Mouse (Mus musculus) left cerebral cortex, adult 2 months (tissue): ENCODE results near the gene Casp8. TPM values are rescaled to one million over a fixed set of nuclear protein-coding genes. Genes with fewer than 3 reads are reported as not detected.
"Not testable (repeated sequence)": the region's sequence is repeated elsewhere in the genome, so short reads cannot be mapped to it uniquely, and the experiment has no call there.

Experiments used
- DNase-seq, 2 experiments: peaks; one replicate each; pipeline ENCODE4 v3.0.0; 2021 to 2022; ENCODE audit warnings: low spot score in 2 of 2, mixed read lengths in 1 of 2; ENCODE audit errors: extremely low spot score in 1 of 2
- H3K27ac ChIP-seq: fragments of 200-600 bp; 2 replicates; pipeline ENCODE4 v1.8.1; 2022
- H3K4me3 ChIP-seq: fragments of 200-600 bp; 2 replicates; pipeline ENCODE4 v1.8.1; 2022
- CTCF ChIP-seq: fragments of 200-600 bp; IDR thresholded peaks from 2 replicates; pipeline ENCODE4 v1.8.1; 2022; ENCODE audit warnings: antibody characterized with exemption, mild to moderate bottlenecking, moderate library complexity
- intact Hi-C: fragments of 180-260 bp; cut with DNase I; formaldehyde crosslinking; loops from one replicate; pipeline ENCODE4 v1.15.1; 2025
- total RNA-seq, 2 experiments: library from RNA; stranded (reverse); gene quantifications; 2 replicates each; pipeline ENCODE4 v1.2.3; 2021

The Casp8 gene
- total RNA-seq, 2 experiments from 2014 or later, result 1.8 to 2.9 TPM

DNA sequence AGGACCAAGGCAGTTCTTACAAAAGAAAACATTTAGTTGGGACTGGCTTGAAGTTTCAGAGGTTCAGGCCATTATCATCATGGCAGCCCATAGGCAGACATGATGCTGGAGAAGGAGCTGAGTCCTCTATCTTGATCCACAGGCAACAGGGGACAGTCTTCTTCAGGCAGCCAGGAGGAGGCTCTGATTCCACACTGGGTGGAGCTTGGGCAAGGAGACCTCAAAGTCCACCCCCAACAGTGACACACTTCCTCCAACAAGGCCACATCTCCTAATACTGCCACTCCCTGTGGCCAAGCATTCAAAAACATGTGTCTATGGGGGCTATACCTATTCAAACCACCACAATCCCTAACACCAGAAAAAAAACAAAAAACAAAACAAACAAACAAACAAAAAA is 21.9 kb upstream of the Casp8 start:
- no peak for DNase-seq
- no peak for TF ChIP-seq CTCF
- Histone ChIP-seq H3K4me3 (no peak overlapping the region), H3K27ac (no peak overlapping the region)
- intact Hi-C loops, result loop anchor here (5.0 to 10.0 kb wide), 2 partner anchors 369 to 852 kb away; no protein-coding TSS in a partner anchor

- no peak for DNase-seq
- intact Hi-C loops, result loop anchor here (5.0 to 10.0 kb wide), 2 partner anchors 368 to 851 kb away; no protein-coding TSS in a partner anchor
- Histone ChIP-seq H3K4me3 (no peak overlapping the region), H3K27ac (no peak overlapping the region)
- no peak for TF ChIP-seq CTCF
Observed at GRCm38 (mm10) chr1:58773905-58774304, 21.3 kb upstream of the Casp8 start.

DNA sequence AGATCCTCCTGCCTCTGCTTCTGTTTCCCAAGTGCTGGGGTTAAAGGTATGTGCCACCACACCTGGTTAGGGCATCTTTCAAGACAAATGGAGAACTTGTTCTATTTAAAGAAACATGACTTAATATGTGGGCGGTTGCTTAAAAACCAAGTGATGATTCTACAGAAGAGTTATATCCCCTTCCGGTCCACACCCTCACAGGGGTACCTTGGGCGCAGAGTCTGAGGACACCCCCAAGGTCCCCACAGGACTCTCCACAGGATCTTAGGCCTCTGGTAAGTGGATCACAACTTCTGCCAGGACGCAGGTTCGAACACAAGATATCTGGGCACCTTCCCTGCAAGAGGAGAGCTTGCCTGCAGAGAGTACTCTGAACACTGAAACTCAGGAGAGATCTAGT is 19.8 kb upstream of the Casp8 start:
- Histone ChIP-seq H3K27ac (no peak overlapping the region), H3K4me3 (no peak overlapping the region)
- DNase-seq, result no peak
- intact Hi-C loops, result loop anchor here (10.0 kb wide), 1 partner anchor 849 kb away; no protein-coding TSS in a partner anchor
- TF ChIP-seq CTCF, result no peak

DNA sequence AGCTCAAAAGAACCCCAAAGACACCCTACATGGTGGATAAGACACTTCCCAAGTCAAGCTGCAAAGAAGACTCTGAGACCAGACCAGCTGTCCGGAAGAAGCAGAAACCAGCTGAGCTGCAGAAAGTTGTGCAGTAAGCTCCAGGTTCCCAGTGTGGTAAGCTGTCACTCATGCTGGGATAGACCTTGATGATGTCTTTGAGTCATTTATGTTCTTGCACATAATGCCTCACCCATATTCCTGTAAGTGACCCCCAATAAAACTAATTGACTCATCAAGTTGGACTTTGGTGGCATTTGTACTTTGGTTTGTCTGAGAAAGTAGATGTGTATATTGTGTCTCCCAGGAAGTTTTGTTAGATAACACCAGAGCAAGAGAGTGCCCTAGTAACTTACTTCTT is 17.6 kb upstream of the Casp8 start:
- TF ChIP-seq CTCF, result no peak
- DNase-seq, result no peak
- Histone ChIP-seq H3K4me3 (no peak overlapping the region), H3K27ac (no peak overlapping the region)
- intact Hi-C loops, result loop anchor here (10.0 kb wide), 1 partner anchor 847 kb away; no protein-coding TSS in a partner anchor

GRCm38 (mm10) chr1:58778226-58778625 is 16.9 kb upstream of the Casp8 start:
- H3K4me3 ChIP-seq, result no peak overlapping the region
- no peak for DNase-seq
- TF ChIP-seq CTCF, result no peak; the same call in 1 of the 2 replicates
- intact Hi-C loops, result loop anchor here (10.0 kb wide), 1 partner anchor 847 kb away; no protein-coding TSS in a partner anchor
- no peak overlapping the region for H3K27ac ChIP-seq

DNA sequence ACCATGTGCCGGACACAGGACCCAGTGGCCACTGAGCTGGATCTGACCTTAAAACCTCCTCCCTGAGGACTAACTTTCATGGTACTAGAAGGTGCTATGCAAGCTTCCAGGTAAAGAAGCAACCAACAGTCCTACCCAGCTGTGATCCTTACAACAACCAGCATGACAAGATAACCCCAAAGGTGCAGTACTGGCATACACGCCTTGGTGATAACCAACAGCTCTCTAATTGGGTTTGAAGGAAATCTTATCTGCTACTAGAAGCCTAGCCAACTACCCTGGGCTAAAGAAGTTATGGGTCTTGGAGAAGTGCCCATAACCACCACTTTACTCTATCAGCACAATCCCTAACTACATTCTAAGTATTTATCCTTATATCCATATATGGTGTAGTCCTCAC is 8.9 kb upstream of the Casp8 start:
- no peak for TF ChIP-seq CTCF

GRCm38 (mm10) chr1:58788410-58788809 is 6.8 kb upstream of the Casp8 start:
- DNase-seq, result no peak
- TF ChIP-seq CTCF, result no peak
- Histone ChIP-seq H3K4me3 (no peak overlapping the region), H3K27ac (no peak overlapping the region)
- intact Hi-C loops, result no loop called here

More for the DNA sequence above, 8.9 kb upstream of the Casp8 start:
- H3K4me3 ChIP-seq, result no peak overlapping the region
- intact Hi-C loops, result no loop called here
- no peak overlapping the region for H3K27ac ChIP-seq
- no peak for DNase-seq

DNA sequence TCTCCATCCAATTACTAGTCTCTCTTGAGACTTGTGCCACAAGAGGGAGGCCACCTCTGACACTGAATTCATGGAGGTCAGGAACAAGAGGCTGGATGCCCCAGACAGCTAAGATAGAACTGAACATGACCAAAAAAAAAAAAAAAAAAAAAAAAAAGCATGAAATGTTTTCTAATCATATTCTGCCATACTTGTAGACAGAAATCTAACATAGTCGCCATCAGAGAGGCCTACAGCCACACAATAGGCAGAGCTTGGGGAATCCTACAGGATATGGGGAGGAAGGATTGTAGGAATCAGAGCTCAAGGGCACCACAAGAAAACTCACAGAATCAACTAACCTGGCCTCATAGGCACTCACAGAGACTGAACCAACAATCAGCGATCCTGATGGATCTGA is 469 bp upstream of the Casp8 start:
- DNase-seq, result no peak
- Histone ChIP-seq H3K4me3 (no peak overlapping the region), H3K27ac (no peak overlapping the region)
- intact Hi-C loops, result no loop called here
- TF ChIP-seq CTCF, result no peak

DNA sequence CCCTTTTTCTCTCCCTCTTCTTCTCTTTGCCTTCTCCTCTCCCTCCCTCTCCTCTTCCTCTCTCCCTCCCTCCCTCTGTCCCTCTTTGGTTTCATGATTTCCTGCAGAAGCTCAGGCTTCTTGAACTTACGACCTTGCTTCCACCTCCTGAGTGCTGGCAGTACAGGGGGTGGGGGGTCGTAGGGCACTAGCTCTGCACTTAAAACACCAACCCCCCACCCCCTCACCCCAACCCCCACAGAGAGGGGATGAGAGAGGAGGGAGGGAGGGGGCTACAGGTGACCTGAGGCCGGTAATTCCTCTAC is 837 bp downstream of the Casp8 start:
- no peak for TF ChIP-seq CTCF
- no peak for DNase-seq
- intact Hi-C loops, result no loop called here
- Histone ChIP-seq H3K4me3 (peak overlapping the region; percentile 46), H3K27ac (no peak overlapping the region)

DNA sequence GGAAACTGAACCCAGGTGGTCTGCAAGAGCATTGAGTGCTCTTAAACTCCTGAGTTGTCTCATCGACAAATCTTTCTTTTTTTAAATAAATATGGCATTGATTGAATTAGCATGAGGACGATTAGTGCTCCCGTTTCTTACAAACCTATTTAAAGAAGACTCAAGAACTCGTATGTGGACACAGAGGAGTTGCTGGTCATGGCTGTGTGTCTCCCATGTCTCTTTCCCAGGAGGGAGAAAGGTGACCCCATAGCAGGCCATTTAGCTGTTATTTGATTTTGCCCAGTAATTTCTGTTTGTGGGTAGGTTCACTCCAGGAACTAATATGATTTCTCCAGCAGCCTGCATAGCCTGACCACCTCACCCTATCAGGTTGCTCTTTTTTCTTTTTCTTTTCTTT is 1.7 kb downstream of the Casp8 start:
- intact Hi-C loops, result no loop called here
- Histone ChIP-seq H3K27ac (no peak overlapping the region), H3K4me3 (no peak overlapping the region)
- no peak for TF ChIP-seq CTCF
- no peak for DNase-seq

- Histone ChIP-seq H3K4me3 (no peak overlapping the region), H3K27ac (no peak overlapping the region)
- intact Hi-C loops, result no loop called here
- no peak for DNase-seq
- TF ChIP-seq CTCF, result no peak
Observed at GRCm38 (mm10) chr1:58797370-58797769, 2.2 kb downstream of the Casp8 start.

- H3K27ac ChIP-seq, result no peak overlapping the region
- DNase-seq, result no peak
- no peak for TF ChIP-seq CTCF
- H3K4me3 ChIP-seq, result no peak overlapping the region
- intact Hi-C loops, result no loop called here
Observed at GRCm38 (mm10) chr1:58798911-58799310, 3.7 kb downstream of the Casp8 start.

DNA sequence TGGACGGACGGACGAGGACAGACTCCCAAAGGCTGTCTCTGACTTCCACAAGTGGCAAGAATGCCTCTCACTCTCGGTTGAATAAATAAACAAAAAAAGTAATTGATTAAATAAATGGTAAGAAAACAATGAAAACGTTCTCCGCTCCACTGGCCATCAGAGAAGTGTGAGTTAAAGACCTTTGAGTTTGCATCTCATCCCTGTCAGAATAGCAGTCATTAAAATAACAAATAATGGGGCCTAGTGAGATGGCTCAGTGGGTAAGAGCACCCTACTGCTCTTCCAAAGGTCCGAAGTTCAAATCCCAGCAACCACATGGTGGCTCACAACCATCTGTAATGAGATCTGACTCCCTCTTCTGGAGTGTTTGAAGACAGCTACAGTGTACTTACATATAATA is 5.5 kb downstream of the Casp8 start:
- H3K4me3 ChIP-seq, DNase-seq, intact Hi-C loops, H3K27ac ChIP-seq: not testable (repeated sequence)
